Mouse (Mus musculus) embryo, embryonic 9.5 days (tissue): ENCODE results near the gene Grin3b.

Experiments used
- DNase-seq: peaks from one replicate; pipeline ENCODE4 v3.0.0-alpha.2; 2017; ENCODE audit errors: extremely low spot score

Gene Grin3b

GRCm38 (mm10) chr10:79966886-79967400, 3.6 kb upstream of the Grin3b start:
- DNase-seq, result no peak

- no peak for DNase-seq
Observed at GRCm38 (mm10) chr10:79968181-79968580, 2.3 kb upstream of the Grin3b start.

- no peak for DNase-seq
Observed at GRCm38 (mm10) chr10:79969124-79969568, 1.4 kb upstream of the Grin3b start.

- peak; percentile 40 for DNase-seq
Observed at GRCm38 (mm10) chr10:79971183-79971497, 625 bp downstream of the Grin3b start.

- DNase-seq, result no peak
Observed at GRCm38 (mm10) chr10:79972831-79973230, 2.3 kb downstream of the Grin3b start.

- DNase-seq, result no peak
Observed at GRCm38 (mm10) chr10:79974087-79974486, 3.6 kb downstream of the Grin3b start.

GRCm38 (mm10) chr10:79974668-79975067, 4.2 kb downstream of the Grin3b start:
- DNase-seq, result no peak

GRCm38 (mm10) chr10:79976071-79976721, 5.7 kb downstream of the Grin3b start:
- DNase-seq, result no peak

- DNase-seq, result no peak
Observed at GRCm38 (mm10) chr10:79976722-79977107, 6.2 kb downstream of the Grin3b start.

- no peak for DNase-seq
Observed at GRCm38 (mm10) chr10:79977324-79977723, 6.8 kb downstream of the Grin3b start.

- DNase-seq, result no peak
Observed at GRCm38 (mm10) chr10:79978061-79978460, 7.5 kb downstream of the Grin3b start.

- no peak for DNase-seq
Observed at GRCm38 (mm10) chr10:79979401-79980155, 9.1 kb downstream of the Grin3b start.

- no peak for DNase-seq
Observed at GRCm38 (mm10) chr10:79983205-79983604, 12.7 kb downstream of the Grin3b start.

GRCm38 (mm10) chr10:79983670-79984069, 13.2 kb downstream of the Grin3b start:
- DNase-seq, result peak; percentile 74

- peak; percentile 89 for DNase-seq
Observed at GRCm38 (mm10) chr10:79984195-79984816, 13.8 kb downstream of the Grin3b start, which contains the start of gene Tmem259. Tmem259 (minus strand) TSS chr10:79984330.

- peak; percentile 96 for DNase-seq
Observed at GRCm38 (mm10) chr10:79984871-79985270, 14.4 kb downstream of the Grin3b start.

- DNase-seq, result peak; percentile 77
Observed at GRCm38 (mm10) chr10:79985334-79986231, 15.1 kb downstream of the Grin3b start.

GRCm38 (mm10) chr10:79986232-79986878, 15.8 kb downstream of the Grin3b start:
- no peak for DNase-seq

- DNase-seq, result peak; percentile 86
Observed at GRCm38 (mm10) chr10:79986963-79987362, 16.4 kb downstream of the Grin3b start.

- DNase-seq, result peak; percentile 26
Observed at GRCm38 (mm10) chr10:79987771-79988505, 17.4 kb downstream of the Grin3b start.
